Mouse (Mus musculus): Measurements from ENCODE around the gene Ikzf3. TPM values are rescaled to one million over a fixed set of nuclear protein-coding genes. Genes with fewer than 3 reads are reported as not detected.

The Ikzf3 gene
- polyA plus RNA-seq, 1 experiment = 41.7 TPM

- Histone ChIP-seq H3K27ac (ENCODE audit: control insufficient read depth, insufficient read depth, low read depth, low read length, poor library complexity) (peak within 1 kb of the TSS; percentile 94), H3K4me3 (replicated peaks; ENCODE audit: control insufficient read depth, low read depth, low read length) (peak within 1 kb of the TSS; percentile 84)
- WGBS = under 1% methylated on average over 49 of the region's 49 CpGs
These were observed 41.2 kb upstream of the Ikzf3 start, which contains the start of gene Ormdl3 for GRCm38 (mm10) chr11:98586892-98587563. Gene Ormdl3 (minus strand): TSS chr11:98587368.

GRCm38 (mm10) chr11:98586087-98586891, 40.5 kb upstream of the Ikzf3 start:
- under 1% methylated on average over 22 of the region's 22 CpGs for WGBS
- Histone ChIP-seq H3K4me3 (replicated peaks; ENCODE audit: control insufficient read depth, low read depth, low read length) (peak overlapping the region; percentile 84), H3K27ac (ENCODE audit: control insufficient read depth, insufficient read depth, low read depth, low read length, poor library complexity) (peak overlapping the region; percentile 79; the same call in 1 of the 2 replicates), H3K4me1 (ENCODE audit: control insufficient read depth, insufficient read depth, low read length) (peaks cover 4% of the 10 kb centered on the region)
- TF ChIP-seq CTCF (IDR thresholded peaks at IDR 0.05; ENCODE audit: control insufficient read depth, insufficient read depth, low read length) (no peak), POLR2A (IDR thresholded peaks at IDR 0.05; ENCODE audit: borderline replicate concordance, control insufficient read depth, low read depth, low read length) (no peak)

More at GRCm38 (mm10) chr11:98586892-98587563, 41.2 kb upstream of the Ikzf3 start, which contains the start of gene Ormdl3:
- H3K4me1 ChIP-seq (ENCODE audit: control insufficient read depth, insufficient read depth, low read length) = peaks cover 4% of the 10 kb centered on the region
- peak; percentile 83; the same call in 1 of the 2 replicates for TF ChIP-seq POLR2A (IDR thresholded peaks at IDR 0.05; ENCODE audit: borderline replicate concordance, control insufficient read depth, low read depth, low read length)
- TF ChIP-seq CTCF (IDR thresholded peaks at IDR 0.05; ENCODE audit: control insufficient read depth, insufficient read depth, low read length) = no peak

- peaks cover 6% of the 10 kb centered on the region for H3K4me1 ChIP-seq (ENCODE audit: control insufficient read depth, insufficient read depth, low read length)
- H3K4me3 ChIP-seq (replicated peaks; ENCODE audit: control insufficient read depth, low read depth, low read length) = peak overlapping the region; percentile 32
- TF ChIP-seq POLR2A (IDR thresholded peaks at IDR 0.05; ENCODE audit: borderline replicate concordance, control insufficient read depth, low read depth, low read length) (no peak), CTCF (IDR thresholded peaks at IDR 0.05; ENCODE audit: control insufficient read depth, insufficient read depth, low read length) (no peak)
- 80% methylated on average over 6 of the region's 6 CpGs for WGBS
- H3K27ac ChIP-seq (ENCODE audit: control insufficient read depth, insufficient read depth, low read depth, low read length, poor library complexity) = peak overlapping the region; percentile 65
These were observed 38.9 kb upstream of the Ikzf3 start for GRCm38 (mm10) chr11:98584629-98585177.

GRCm38 (mm10) chr11:98584146-98584545, 38.3 kb upstream of the Ikzf3 start:
- TF ChIP-seq CTCF (IDR thresholded peaks at IDR 0.05; ENCODE audit: control insufficient read depth, insufficient read depth, low read length) = no peak
- Histone ChIP-seq H3K27ac (ENCODE audit: control insufficient read depth, insufficient read depth, low read depth, low read length, poor library complexity) (peak overlapping the region; percentile 65), H3K4me1 (ENCODE audit: control insufficient read depth, insufficient read depth, low read length) (peaks cover 6% of the 10 kb centered on the region), H3K4me3 (replicated peaks; ENCODE audit: control insufficient read depth, low read depth, low read length) (peak overlapping the region; percentile 13)
- 33% methylated on average over 1 of the region's 1 CpGs for WGBS

- WGBS = 33% methylated on average over 3 of the region's 3 CpGs
- Histone ChIP-seq H3K27ac (ENCODE audit: control insufficient read depth, insufficient read depth, low read depth, low read length, poor library complexity) (peak overlapping the region; percentile 87), H3K4me1 (ENCODE audit: control insufficient read depth, insufficient read depth, low read length) (peaks cover 4% of the 10 kb centered on the region), H3K4me3 (replicated peaks; ENCODE audit: control insufficient read depth, low read depth, low read length) (no peak overlapping the region)
- TF ChIP-seq CTCF (IDR thresholded peaks at IDR 0.05; ENCODE audit: control insufficient read depth, insufficient read depth, low read length) (peak; percentile 54; the same call in 1 of the 2 replicates), POLR2A (IDR thresholded peaks at IDR 0.05; ENCODE audit: borderline replicate concordance, control insufficient read depth, low read depth, low read length) (0 out of 2 replicates have a peak, but pooled peaks have one; percentile 2)
These were observed 37.7 kb upstream of the Ikzf3 start for GRCm38 (mm10) chr11:98583571-98583970.

GRCm38 (mm10) chr11:98583265-98583552, 37.4 kb upstream of the Ikzf3 start:
- peak overlapping the region; percentile 50 for H3K4me3 ChIP-seq (replicated peaks; ENCODE audit: control insufficient read depth, low read depth, low read length)
- peak overlapping the region; percentile 87 for H3K27ac ChIP-seq (ENCODE audit: control insufficient read depth, insufficient read depth, low read depth, low read length, poor library complexity)
- 57% methylated on average over 3 of the region's 3 CpGs for WGBS
- peaks cover 4% of the 10 kb centered on the region for H3K4me1 ChIP-seq (ENCODE audit: control insufficient read depth, insufficient read depth, low read length)
- TF ChIP-seq CTCF (IDR thresholded peaks at IDR 0.05; ENCODE audit: control insufficient read depth, insufficient read depth, low read length) (no peak), POLR2A (IDR thresholded peaks at IDR 0.05; ENCODE audit: borderline replicate concordance, control insufficient read depth, low read depth, low read length) (0 out of 2 replicates have a peak, but pooled peaks have one; percentile 12)

GRCm38 (mm10) chr11:98582551-98583264, 36.9 kb upstream of the Ikzf3 start:
- TF ChIP-seq POLR2A (IDR thresholded peaks at IDR 0.05; ENCODE audit: borderline replicate concordance, control insufficient read depth, low read depth, low read length) (no peak), CTCF (IDR thresholded peaks at IDR 0.05; ENCODE audit: control insufficient read depth, insufficient read depth, low read length) (no peak)
- Histone ChIP-seq H3K4me1 (ENCODE audit: control insufficient read depth, insufficient read depth, low read length) (peaks cover 2% of the 10 kb centered on the region; the same call in 1 of the 2 replicates), H3K4me3 (replicated peaks; ENCODE audit: control insufficient read depth, low read depth, low read length) (peak overlapping the region; percentile 50), H3K27ac (ENCODE audit: control insufficient read depth, insufficient read depth, low read depth, low read length, poor library complexity) (peak overlapping the region; percentile 87)
- 33% methylated on average over 12 of the region's 12 CpGs for WGBS

All from bone marrow, adult 2 months (tissue).